Mouse (Mus musculus): ENCODE data around the gene Cbx1.
"Not testable (repeated sequence)": the region's sequence is repeated elsewhere in the genome, so short reads cannot be mapped to it uniquely, and the experiment has no call there.

The Cbx1 gene

GRCm38 (mm10) chr11:96775665-96776064, 13.3 kb upstream of the Cbx1 start:
- no peak for DNase-seq (ENCODE audit: low spot score)

GRCm38 (mm10) chr11:96776068-96776467, 12.9 kb upstream of the Cbx1 start:
- no peak for DNase-seq (ENCODE audit: low spot score)

- DNase-seq (ENCODE audit: low spot score) = peak; percentile 97
These were observed 11.7 kb upstream of the Cbx1 start, which contains the start of gene Snx11 for GRCm38 (mm10) chr11:96776968-96777962. Snx11 (minus strand) TSS chr11:96777559.

- not testable (repeated sequence) for DNase-seq (ENCODE audit: low spot score)
These were observed 10.8 kb upstream of the Cbx1 start for GRCm38 (mm10) chr11:96778061-96778627.

GRCm38 (mm10) chr11:96780306-96780705, 8.6 kb upstream of the Cbx1 start:
- DNase-seq (ENCODE audit: low spot score) = no peak

GRCm38 (mm10) chr11:96781425-96781824, 7.5 kb upstream of the Cbx1 start:
- no peak for DNase-seq (ENCODE audit: low spot score)

GRCm38 (mm10) chr11:96784847-96785246, 4.1 kb upstream of the Cbx1 start:
- DNase-seq (ENCODE audit: low spot score) = peak; percentile 76

GRCm38 (mm10) chr11:96786731-96787450, 2.0 kb upstream of the Cbx1 start:
- DNase-seq (ENCODE audit: low spot score) = no peak

- no peak for DNase-seq (ENCODE audit: low spot score)
These were observed 1.1 kb downstream of the Cbx1 start for GRCm38 (mm10) chr11:96789990-96790389.

GRCm38 (mm10) chr11:96790681-96791080, 1.8 kb downstream of the Cbx1 start:
- no peak for DNase-seq (ENCODE audit: low spot score)

GRCm38 (mm10) chr11:96795491-96795890, 6.6 kb downstream of the Cbx1 start:
- DNase-seq (ENCODE audit: low spot score) = no peak

- DNase-seq (ENCODE audit: low spot score) = no peak
These were observed 7.2 kb downstream of the Cbx1 start for GRCm38 (mm10) chr11:96796081-96796480.

GRCm38 (mm10) chr11:96796586-96796985, 7.7 kb downstream of the Cbx1 start:
- DNase-seq (ENCODE audit: low spot score) = no peak

- no peak for DNase-seq (ENCODE audit: low spot score)
These were observed 10.6 kb downstream of the Cbx1 start for GRCm38 (mm10) chr11:96799511-96799910.

- no peak for DNase-seq (ENCODE audit: low spot score)
These were observed 16.7 kb downstream of the Cbx1 start for GRCm38 (mm10) chr11:96805606-96806005.

- no peak for DNase-seq (ENCODE audit: low spot score)
These were observed 19.1 kb downstream of the Cbx1 start for GRCm38 (mm10) chr11:96808066-96808465.

- no peak for DNase-seq (ENCODE audit: low spot score)
These were observed 20.8 kb downstream of the Cbx1 start for GRCm38 (mm10) chr11:96809562-96810235.

GRCm38 (mm10) chr11:96811188-96811587, 22.3 kb downstream of the Cbx1 start:
- DNase-seq (ENCODE audit: low spot score) = not testable (repeated sequence)

- DNase-seq (ENCODE audit: low spot score) = no peak
These were observed 24.5 kb downstream of the Cbx1 start for GRCm38 (mm10) chr11:96813455-96813854.

- DNase-seq (ENCODE audit: low spot score) = no peak
These were observed 25.0 kb downstream of the Cbx1 start for GRCm38 (mm10) chr11:96813920-96814319.

- no peak for DNase-seq (ENCODE audit: low spot score)
These were observed 25.5 kb downstream of the Cbx1 start for GRCm38 (mm10) chr11:96814443-96814842.

- no peak for DNase-seq (ENCODE audit: low spot score)
These were observed 27.0 kb downstream of the Cbx1 start for GRCm38 (mm10) chr11:96815895-96816294.
